Mouse (Mus musculus) brain, adult 2 months (tissue): ENCODE measurements around the gene C2cd6.

ENCODE experiments used
- DNase-seq: peaks from one replicate; pipeline ENCODE4 v3.0.0; 2011; ENCODE audit warnings: low read depth, low spot score

C2cd6 gene

DNA sequence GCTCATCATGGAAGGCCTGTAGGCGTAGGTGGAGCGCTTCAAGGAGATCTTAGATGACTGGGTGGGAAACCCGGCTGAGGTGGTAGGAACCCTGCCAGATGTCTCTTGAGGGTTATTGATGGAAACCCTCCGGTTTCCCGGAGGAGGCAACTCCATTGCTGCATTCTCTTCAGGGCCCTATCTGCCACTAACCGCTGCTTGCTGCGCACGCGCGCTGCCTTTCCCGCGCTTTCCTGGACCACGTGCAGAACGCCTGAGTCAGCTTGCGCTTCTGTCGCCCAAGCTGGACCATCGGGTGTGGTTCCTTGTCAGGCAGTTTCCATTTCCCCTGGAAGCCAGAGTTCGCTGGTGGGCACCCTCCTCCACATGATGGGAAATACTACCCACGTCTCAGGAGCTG, at the start of gene C2cd6:
TSS of gene C2cd6 (minus strand) at position 196 of the 400 bp plus-strand sequence.
- no peak for DNase-seq

DNA sequence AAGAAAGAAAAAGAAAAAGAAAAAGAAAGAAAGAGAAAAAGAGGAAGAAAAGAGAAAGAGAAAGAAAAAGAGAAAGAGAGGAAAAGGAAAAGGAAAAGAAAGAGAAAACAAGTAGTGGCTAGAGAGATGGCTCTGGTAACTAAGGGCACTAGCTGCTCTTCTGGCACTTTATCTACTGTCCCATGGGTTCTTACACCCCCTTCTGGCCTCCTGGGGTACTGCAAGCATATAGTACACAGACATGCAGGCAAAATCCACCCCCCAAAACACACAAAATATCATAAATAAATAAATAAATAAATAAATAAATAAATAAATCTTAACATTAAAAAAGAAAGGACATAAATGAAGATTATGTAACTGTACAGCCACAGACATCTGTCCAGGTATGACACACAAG, 48.1 kb upstream of the C2cd6 start:
- DNase-seq, result peak; percentile 51

DNA sequence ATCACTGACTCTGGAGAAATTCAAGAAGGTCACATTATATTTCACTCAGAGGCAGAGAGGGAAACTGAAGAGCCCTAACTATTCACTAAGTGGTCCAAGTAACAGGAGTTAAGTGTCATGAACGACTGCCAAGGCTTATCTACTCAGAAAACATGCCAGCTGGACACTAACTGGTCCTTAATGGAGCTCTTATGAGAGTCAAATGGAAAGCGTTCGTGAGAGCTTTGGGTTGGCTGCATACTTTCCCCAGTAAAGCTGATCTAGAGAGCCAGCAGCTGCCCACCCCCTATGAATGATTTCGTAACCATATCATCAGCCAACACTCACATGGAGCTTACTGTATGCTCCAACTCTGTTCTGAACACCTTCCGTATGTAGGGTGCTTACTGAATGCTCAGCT, 39.7 kb upstream of the C2cd6 start:
- no peak for DNase-seq

DNA sequence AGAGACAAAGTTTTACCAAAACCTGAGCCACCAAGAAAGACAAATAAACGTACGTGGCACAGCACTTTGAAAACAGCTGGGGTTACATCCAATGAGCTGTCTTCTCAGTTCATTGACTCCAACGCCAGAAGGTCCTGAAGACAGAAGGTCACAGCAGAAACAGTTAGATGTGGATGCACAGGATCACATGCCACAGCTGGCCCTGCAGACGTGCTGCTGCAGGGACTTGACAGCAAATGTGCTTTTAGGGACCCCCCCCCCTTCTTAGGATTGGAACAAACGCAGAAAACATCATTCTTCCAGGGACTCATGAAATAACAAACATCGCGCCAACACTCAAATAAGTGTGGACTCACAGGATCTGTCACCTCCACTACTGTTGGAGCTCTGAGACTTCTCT, 34.2 kb upstream of the C2cd6 start:
- no peak for DNase-seq

DNA sequence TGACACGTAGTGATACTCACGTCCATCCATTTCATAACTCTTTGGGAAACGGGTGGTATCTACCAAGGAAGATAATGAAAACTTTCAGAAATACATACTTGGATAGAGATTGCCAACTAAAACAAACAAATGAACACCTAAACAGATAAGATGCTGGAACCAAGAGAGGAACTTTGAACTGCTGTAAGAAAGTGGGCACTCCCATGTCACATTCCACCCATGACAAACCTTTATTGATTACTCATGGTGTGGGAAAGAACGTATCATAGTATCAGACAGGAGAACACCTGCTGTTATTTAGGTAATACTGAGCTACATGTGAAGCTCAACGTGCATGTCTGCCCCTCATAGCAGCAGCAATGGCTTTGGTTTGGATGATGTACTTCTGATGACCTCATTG, 30.9 kb upstream of the C2cd6 start:
- no peak for DNase-seq

DNA sequence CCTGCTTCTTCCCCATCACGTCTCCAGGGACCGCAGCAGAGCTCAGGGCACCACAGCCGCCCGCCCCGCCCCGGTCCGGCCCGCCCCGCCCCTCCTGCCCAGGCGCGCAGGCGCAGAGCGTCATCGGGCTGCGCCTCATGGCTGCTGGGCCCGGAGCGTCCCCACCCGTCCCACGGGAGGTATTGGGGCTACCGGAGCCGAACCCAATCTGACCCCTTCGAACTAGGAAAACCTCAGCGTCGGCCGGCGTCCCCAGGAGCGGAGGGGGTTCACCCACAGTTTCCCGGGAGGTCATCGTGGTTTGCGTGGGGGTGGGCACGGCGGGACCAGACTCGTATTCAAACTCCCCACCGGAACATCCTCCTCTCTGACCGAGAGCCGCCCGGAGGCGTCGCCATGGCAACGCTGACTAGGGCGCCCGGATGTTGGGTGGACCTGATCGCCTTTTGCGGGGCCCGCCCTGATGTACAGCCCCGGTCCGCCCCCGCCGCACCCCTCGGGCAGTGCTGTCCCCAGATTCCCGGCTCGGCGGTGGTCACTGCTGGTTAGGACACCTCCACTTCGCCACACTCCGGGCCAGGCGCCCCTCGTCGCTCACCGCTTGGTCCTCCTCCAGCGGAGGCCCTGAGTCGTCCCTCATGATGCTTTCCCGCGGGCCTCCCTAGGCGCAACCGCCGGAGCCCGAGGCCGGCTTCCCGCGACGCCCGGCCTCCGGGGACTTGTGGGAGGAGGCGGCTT, 25.2 kb upstream of the C2cd6 start, which contains the start of gene Tmem237:
TSS of gene Tmem237 (minus strand) at position 689 of the 738 bp plus-strand sequence.
- DNase-seq, result peak; percentile 96

DNA sequence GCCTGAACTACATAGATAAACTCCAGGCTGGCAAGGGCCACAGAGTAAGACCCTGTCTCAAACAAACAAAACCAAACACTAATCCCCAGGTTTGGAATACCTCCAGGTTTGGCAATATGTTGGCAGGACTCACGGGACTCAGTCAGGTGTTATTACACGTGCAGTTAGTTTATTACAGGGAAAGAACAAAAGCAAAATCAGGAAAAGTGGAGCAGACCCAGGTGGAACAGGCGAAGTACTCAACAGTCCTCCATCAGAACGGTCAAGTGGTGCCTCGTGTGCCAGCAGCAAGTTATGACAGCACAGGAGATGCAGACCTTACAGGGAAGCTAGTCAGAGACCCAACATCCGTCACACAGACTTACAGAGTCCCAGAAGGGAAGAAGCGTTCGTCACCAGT, 15.8 kb upstream of the C2cd6 start:
- DNase-seq, result no peak

DNA sequence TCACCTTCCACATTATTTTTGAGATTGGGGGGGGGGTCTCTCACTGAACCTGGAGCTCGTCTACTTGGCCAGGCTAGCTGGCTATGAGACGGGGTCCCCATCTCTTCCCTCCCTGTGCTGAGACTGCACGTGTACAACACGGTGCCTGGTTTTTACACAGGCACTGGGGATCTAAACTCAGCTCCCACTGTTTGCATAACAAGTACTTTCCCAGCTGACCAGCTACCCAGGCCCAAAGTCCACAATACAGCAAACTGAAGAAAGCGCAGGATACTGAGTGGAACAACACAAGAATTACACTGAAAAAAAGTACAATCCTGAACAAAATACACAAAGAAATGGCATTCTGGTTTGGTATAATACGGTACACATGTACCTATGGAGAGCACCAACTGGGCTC, 7.4 kb upstream of the C2cd6 start:
- DNase-seq, result no peak

DNA sequence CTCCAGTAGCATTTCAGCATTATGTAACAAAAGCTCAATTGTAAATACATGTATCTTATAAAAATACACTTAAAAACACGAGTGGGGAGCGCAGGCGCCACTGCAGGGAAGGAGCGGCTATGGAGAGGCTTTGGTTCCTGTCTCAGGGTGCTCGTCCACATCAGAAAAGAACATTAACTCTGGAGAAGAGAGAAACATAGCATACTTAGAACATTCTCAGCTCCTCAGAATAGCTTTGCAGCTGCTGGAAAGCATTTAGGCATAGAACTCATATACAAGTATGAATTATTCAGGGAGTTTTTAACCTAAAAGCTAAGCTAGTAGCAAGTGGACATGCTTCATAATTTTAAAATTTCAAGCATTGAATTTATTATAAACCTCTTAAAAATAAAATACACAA, 6.3 kb upstream of the C2cd6 start:
- peak; percentile 21 for DNase-seq

DNA sequence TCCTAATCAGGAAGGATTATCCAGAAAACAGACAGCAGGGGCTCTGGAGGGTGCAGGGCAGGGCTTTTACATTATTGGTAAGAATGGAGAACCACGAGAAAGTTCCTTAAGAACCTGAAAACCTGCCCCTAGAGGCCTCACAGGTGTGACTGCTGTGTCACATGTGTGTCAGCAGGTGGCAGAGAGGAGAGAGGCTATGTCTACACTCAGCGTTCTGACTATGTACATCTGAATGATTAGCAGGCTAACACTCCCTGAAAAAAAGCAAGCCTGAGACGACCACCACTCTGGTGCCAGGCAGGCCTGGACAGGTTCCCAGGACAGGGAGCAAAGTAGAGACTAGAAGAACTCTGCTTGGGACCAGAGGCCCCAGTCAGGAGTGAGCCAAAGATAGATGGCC, 23.8 kb downstream of the C2cd6 start:
- DNase-seq, result no peak

DNA sequence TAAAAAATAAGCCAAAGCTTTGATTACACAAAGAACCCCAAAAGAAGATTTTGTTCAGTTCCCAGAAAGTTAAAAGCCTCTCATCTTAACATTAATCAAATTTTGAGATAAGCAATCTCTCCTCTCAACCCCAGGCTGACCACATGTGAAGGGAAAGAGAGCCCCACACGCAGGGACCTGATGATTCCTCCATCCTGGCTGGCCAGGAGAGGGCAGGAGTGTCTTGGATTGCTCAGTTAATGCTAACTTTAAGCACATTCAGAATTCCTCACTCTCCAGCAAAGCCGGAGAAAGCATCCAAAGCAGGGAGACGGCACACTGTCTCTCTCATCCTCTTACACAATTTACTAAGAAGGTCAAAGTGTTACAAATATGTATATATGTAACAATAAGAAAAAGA, 26.7 kb downstream of the C2cd6 start:
- DNase-seq, result peak; percentile 39

DNA sequence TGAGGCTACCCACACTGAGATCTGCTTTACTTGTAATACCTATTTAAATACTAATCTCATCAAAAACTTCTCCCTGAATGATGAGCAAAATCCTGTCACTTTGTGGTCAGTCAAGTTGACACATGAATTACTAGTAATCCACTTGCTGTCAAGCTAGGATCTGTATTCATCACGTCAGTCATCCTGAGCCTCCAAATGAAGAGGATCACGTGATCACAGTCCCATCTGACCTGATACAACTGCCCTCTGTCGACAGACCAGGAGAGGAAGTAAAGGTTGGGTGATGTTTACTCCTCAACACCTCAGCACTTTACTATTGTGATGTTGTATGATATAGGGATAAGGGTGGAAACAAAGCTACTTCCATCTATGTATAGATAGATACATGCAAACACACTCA, 31.0 kb downstream of the C2cd6 start:
- no peak for DNase-seq

DNA sequence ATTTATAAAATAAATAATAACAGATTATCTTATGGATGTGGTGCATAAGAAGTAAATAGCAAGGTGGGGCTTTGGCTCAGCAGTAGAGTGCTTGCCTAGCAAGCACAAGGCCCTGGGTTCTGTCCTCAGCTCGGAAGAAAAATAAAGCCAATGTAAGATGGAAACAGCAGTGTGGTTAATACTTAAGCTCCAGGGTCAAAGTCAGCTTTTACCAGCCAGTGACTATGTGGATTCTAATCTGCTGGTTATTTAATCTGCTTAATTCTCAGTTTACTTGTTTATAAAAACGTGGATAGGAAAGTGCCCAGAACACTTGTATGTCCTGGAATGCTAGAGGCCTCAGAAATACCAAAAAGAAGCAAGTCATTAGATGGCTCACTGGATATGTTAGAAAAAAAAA, 37.7 kb downstream of the C2cd6 start:
- DNase-seq, result no peak

DNA sequence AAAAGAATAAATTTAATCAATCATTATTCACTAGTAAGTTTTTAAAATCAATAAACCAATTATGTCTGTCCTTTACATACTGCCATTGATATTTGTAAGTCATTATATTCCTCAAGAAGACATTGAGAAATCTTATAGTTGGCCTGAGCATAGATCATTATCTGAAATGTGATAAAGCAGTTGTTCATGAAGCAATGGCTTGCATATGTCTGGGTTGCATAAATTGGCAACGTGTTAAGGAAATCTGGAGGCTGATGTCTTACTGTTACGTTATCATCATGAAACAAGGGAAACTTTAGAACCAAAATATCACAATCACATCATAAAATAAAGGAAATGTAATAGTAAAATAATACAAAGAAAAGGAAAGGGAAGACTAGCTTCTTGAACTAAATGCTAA, 43.4 kb downstream of the C2cd6 start:
- DNase-seq, result no peak

DNA sequence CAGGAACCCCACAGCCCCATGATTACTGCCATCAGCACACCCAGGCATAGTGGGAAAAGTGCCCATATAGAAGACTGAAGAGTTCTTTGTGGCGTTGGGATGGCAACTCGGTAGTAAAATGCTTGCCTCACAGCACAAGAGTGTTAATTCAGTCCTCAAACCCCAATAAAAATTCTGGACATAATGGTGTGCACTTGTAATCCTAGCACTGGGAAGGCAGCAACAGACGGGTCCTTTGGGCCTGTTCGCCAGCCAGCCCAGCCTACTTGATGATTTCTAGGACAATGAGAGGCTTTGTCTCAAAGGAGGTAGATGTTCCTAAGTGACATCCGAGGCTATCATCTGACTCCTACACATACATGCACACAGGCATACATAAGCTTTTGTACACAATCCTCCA, 57.0 kb downstream of the C2cd6 start:
- DNase-seq, result peak; percentile 17

DNA sequence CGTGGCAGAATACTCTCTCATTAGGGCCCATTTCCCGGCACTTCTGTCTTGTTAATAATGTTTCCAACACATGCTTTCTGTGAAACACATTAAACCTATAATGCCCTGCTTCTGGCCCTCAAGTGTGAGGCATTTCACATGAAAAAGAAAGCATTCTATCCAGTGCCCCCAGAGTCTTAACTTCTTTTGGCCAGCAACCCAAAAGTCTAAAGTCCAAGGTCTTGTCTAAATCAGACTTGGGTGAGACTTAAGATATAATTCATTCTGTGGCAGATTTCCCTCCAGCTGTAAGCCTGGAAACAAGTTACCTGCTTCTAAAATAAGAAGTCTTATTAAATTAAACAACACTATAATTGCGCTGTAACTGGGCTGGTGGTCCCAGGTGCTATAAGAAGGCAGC, 73.1 kb downstream of the C2cd6 start:
- DNase-seq, result no peak

DNA sequence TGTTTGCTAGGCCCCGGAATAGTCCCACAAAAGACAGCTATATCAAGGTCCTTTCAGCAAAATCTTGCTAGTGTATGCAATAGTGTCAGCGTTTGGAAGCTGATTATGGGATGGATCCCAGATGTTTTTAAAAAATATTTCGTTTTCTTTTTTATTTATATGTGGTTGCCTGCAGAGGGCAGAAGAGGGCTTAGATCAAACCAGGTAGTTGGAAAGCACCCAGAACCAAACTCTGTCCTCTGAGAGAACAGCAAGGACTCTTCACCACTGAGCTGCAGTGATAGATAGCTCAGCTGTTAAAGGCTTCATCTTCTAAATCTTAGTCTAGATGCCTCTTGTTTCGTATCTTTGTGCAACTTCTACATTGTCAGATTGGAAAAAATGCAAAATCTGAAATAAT, 85.5 kb downstream of the C2cd6 start:
- peak; percentile 61 for DNase-seq
